Mouse (Mus musculus) neural tube, embryonic 12.5 days (tissue): ENCODE measurements around the gene Gucy1b1. TPM values are rescaled to one million over a fixed set of nuclear protein-coding genes. Genes with fewer than 3 reads are reported as not detected.

ENCODE experiments used
- ATAC-seq: fragments of 200-750 bp; cut with Nextera tagmentation; 2 replicates; pipeline ENCODE4 v1.8.0; 2017; ENCODE audit warnings: low read depth, mild to moderate bottlenecking, moderate TSS enrichment, moderate library complexity; ENCODE audit not compliant: low FRiP score
- H3K27ac ChIP-seq: fragments of 300-500 bp; sonication (generic); 2 replicates; pipeline ENCODE4 v1.5.1; 2016
- H3K27me3 ChIP-seq: fragments of 300-500 bp; sonication (generic); replicated peaks from 2 replicates; pipeline ENCODE4 v1.6.1; 2016; ENCODE audit warnings: mild to moderate bottlenecking
- H3K36me3 ChIP-seq: fragments of 300-500 bp; sonication (generic); 2 replicates; pipeline ENCODE4 v1.6.1; 2016; ENCODE audit warnings: mild to moderate bottlenecking
- H3K4me1 ChIP-seq: fragments of 300-500 bp; sonication (generic); 2 replicates; pipeline ENCODE4 v1.6.1; 2016
- H3K4me2 ChIP-seq: fragments of 300-500 bp; sonication (generic); replicated peaks from 2 replicates; pipeline ENCODE4 v1.6.1; 2016; ENCODE audit warnings: mild to moderate bottlenecking
- H3K4me3 ChIP-seq: fragments of 300-500 bp; sonication (generic); 2 replicates; pipeline ENCODE4 v1.5.1; 2016
- H3K9ac ChIP-seq: fragments of 300-500 bp; sonication (generic); 2 replicates; pipeline ENCODE4 v1.6.1; 2016; ENCODE audit warnings: mild to moderate bottlenecking
- H3K9me3 ChIP-seq: fragments of 300-500 bp; sonication (generic); 2 replicates; pipeline ENCODE4 v1.6.1; 2016; ENCODE audit warnings: mild to moderate bottlenecking
- WGBS: fragments of 180-500 bp; shearing (Covaris S2); methylation state at CpG from one replicate; pipeline ENCODE4 v1.1.7; 2016; 5-methylcytosine and 5-hydroxymethylcytosine counted together
- polyA plus RNA-seq: library from polyadenylated mRNA; unstranded; fragments of >200 nt; fragmentation: Nextera tagmentation; extraction: Ambion mirVana; gene quantifications from 2 replicates; pipeline ENCODE4 v1.2.1, GENCODE M21; 2016

The Gucy1b1 gene
- polyA plus RNA-seq: 10.8 and 12.4 TPM in 2 replicates

DNA sequence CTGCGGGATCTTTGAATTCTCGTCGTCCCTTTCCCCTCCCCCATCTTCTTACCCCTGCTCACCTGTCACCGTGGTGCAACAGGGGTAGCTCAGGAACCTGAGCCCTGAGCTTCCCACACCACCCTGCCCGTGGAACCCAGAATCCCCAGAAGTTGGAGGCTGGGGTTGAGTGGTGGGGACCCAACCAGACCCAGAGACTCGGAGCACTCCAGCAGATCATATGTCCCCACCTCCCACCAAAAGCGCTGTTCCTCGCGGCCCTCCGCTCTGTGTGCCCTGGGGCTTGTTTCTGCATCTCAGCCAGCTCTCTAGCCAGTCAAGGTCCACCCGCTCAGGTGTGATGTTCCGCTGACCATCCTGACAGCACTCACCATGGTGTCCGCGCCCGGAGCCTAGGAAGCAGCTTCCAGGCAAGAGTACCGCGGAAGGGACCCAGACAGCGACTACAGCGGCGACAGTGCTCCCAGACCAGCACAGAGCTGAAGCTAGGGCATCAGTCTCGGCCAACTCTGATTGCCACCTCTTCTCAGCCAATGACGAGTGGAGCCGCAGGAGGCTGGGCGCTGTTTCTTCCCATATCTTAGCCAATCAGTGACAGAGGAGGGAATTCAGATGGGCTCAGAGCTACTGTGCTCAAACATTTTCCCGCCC, at the start of gene Gucy1b1:
TSS of gene Gucy1b1 (minus strand) at position 489 of the 651 bp plus-strand sequence.
- peak within 1 kb of the TSS; percentile 95 for H3K4me2 ChIP-seq
- ATAC-seq: peak; percentile 99
- H3K27ac ChIP-seq: no peak within 1 kb of the TSS

DNA sequence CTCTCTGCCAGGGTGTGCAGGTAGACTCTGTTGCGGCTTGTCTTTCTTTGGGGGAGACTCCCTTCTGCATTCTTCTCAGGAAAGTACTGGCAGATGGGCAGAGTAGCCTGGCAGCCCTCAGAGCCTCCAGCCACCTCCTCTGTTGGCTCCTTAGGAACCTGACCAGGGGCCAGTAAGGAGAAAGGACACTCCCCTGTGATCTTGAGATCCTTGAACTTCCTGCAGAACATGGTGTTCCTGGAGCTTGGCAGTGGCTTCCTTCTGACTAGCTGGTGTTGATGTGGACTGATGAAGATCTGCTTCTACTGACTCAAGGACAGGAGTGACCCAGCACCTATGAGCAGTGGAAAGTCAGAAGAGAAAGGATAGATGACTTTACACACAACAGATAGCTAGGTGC, 44.4 kb upstream of the Gucy1b1 start:
- Histone ChIP-seq H3K4me3 (no peak overlapping the region), H3K9me3 (no peaks in the 10 kb centered on the region), H3K27me3 (no peaks in the 10 kb centered on the region), H3K4me2 (no peak overlapping the region), H3K9ac (no peak overlapping the region), H3K4me1 (no peaks in the 10 kb centered on the region), H3K27ac (no peak overlapping the region), H3K36me3 (no peaks in the 10 kb centered on the region)
- ATAC-seq: no peak
- 76% methylated on average over 1 of the region's 1 CpGs for WGBS

More for the DNA sequence above, at the start of gene Gucy1b1:
- no peaks in the 10 kb centered on the region; the same call in 1 of the 2 replicates for H3K27me3 ChIP-seq
- peak within 1 kb of the TSS; percentile 58 for H3K9ac ChIP-seq
- peaks cover 7% of the 10 kb centered on the region for H3K4me1 ChIP-seq
- no peaks in the 10 kb centered on the region for H3K36me3 ChIP-seq
- WGBS: under 1% methylated on average over 25 of the region's 25 CpGs
- peak within 1 kb of the TSS; percentile 50 for H3K4me3 ChIP-seq
- no peaks in the 10 kb centered on the region for H3K9me3 ChIP-seq

DNA sequence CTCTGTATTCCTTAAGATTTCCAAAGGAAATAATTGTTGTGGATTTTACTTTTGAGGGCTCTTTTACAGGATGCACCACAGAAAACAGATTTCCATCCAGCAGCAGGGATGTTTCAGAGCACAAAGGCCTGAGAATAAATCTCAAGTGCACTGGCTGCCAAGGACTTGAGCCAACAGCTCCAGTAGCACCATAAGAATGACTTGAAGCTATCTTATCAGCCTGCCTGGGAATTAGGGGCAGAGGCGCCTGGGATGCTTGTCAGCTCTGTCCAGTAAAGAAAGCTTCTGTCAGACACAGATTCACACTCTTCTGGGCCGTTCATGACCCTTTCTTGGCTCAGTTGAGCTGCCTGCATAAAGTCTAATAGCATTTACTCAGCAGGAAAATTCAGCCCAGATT, 38.0 kb upstream of the Gucy1b1 start:
- Histone ChIP-seq H3K9me3 (no peaks in the 10 kb centered on the region), H3K4me3 (no peak overlapping the region), H3K9ac (no peak overlapping the region), H3K36me3 (no peaks in the 10 kb centered on the region), H3K4me2 (no peak overlapping the region), H3K27me3 (no peaks in the 10 kb centered on the region), H3K27ac (no peak overlapping the region), H3K4me1 (no peaks in the 10 kb centered on the region)
- 82% methylated on average over 2 of the region's 2 CpGs for WGBS
- ATAC-seq: no peak

DNA sequence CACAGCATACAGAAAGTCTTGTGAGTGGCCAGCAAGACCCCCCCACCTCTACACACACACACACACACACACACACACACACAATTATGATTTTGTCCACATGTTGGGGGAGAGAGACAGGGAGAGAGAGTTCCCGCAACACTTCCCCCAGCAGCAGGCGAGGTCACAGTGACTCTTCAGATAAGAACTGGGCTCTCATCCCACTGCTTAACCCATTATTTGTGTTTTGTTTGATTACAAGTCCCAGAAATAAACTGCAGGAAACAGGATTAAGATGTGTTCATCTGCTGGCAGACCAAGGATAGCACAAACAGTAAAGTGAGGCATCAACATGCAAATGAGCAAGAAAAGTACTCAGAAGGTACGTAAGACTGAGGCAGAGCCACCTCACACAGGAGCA, 37.5 kb upstream of the Gucy1b1 start:
- Histone ChIP-seq H3K4me3 (no peak overlapping the region), H3K27me3 (no peaks in the 10 kb centered on the region), H3K9me3 (no peaks in the 10 kb centered on the region), H3K4me1 (no peaks in the 10 kb centered on the region), H3K9ac (no peak overlapping the region), H3K27ac (no peak overlapping the region), H3K4me2 (no peak overlapping the region), H3K36me3 (no peaks in the 10 kb centered on the region)
- 80% methylated on average over 3 of the region's 3 CpGs for WGBS
- no peak for ATAC-seq

DNA sequence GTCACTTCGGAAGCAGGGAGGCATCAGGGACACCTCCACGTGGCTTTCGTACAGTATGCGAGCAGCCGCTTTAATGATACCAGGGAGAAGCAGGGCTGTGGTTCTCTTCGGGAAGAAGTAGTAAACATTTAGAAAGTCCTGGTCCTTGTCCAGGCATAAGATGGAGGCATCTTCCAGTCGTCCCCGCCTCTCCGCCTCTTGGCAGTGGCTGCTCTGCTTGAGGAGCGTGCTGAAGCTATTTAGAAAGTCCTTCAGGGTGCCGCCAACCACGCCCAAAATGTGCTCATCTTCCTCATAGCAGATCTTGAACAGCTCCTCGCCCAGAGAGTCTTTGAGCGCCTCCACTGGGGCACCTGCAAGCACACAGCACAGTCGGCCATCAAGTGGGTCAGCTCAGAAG, 34.5 kb upstream of the Gucy1b1 start:
- 92% methylated on average over 15 of the region's 15 CpGs for WGBS
- Histone ChIP-seq H3K4me3 (no peak overlapping the region), H3K4me1 (no peaks in the 10 kb centered on the region), H3K27ac (no peak overlapping the region), H3K9me3 (no peaks in the 10 kb centered on the region), H3K9ac (no peak overlapping the region), H3K27me3 (no peaks in the 10 kb centered on the region), H3K36me3 (no peaks in the 10 kb centered on the region), H3K4me2 (no peak overlapping the region)
- ATAC-seq: no peak

DNA sequence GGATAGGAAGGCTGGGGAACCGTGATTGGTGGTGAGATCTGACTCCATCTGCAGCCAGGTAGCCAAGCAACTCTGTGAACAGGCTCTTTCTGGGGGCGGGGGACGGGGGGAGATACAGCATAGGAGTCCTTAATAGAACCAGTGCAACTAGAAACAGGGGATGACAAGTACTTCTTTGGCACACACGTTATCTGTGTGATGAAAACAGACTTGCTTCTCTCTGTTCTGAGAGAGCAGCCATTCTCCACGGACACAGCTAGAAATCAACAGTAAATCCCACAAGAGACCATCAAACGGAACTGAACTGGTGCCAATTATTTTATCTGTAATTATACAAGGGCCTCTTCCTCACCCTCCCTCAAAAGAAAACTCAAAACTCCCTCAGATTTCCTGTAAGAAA, 29.7 kb upstream of the Gucy1b1 start:
- Histone ChIP-seq H3K36me3 (no peaks in the 10 kb centered on the region), H3K4me2 (no peak overlapping the region)

DNA sequence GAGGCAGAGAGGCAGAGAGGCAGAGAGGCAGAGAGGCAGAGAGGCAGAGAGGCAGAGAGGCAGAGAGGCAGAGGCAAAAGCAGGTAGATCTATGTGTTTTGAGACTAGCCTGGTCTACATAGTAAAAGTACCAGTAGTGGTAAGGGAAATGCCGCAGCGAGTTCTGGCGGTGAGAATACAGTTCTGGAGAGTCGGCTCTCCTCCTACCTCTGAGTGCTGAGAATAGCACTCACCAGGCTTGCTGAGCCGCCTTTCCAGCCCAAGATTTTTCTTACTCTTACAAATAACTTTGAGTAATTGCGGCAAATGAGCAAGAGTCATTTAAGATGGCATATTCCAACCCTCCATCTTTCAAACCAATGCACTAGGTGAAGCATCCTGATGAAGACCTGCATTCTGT, 24.6 kb upstream of the Gucy1b1 start:
- no peaks in the 10 kb centered on the region for H3K4me1 ChIP-seq
- WGBS: 83% methylated on average over 6 of the region's 6 CpGs
- H3K4me2 ChIP-seq: no peak overlapping the region
- ATAC-seq: no peak
- no peak overlapping the region for H3K4me3 ChIP-seq
- no peaks in the 10 kb centered on the region for H3K36me3 ChIP-seq
- H3K27ac ChIP-seq: no peak overlapping the region
- H3K9me3 ChIP-seq: no peaks in the 10 kb centered on the region
- H3K27me3 ChIP-seq: no peaks in the 10 kb centered on the region
- no peak overlapping the region for H3K9ac ChIP-seq

More for the DNA sequence above, 29.7 kb upstream of the Gucy1b1 start:
- ATAC-seq: no peak
- H3K9me3 ChIP-seq: no peaks in the 10 kb centered on the region
- H3K4me1 ChIP-seq: no peaks in the 10 kb centered on the region
- no peaks in the 10 kb centered on the region for H3K27me3 ChIP-seq
- no peak overlapping the region for H3K9ac ChIP-seq
- no peak overlapping the region for H3K27ac ChIP-seq
- 83% methylated on average over 6 of the region's 6 CpGs for WGBS
- H3K4me3 ChIP-seq: no peak overlapping the region

DNA sequence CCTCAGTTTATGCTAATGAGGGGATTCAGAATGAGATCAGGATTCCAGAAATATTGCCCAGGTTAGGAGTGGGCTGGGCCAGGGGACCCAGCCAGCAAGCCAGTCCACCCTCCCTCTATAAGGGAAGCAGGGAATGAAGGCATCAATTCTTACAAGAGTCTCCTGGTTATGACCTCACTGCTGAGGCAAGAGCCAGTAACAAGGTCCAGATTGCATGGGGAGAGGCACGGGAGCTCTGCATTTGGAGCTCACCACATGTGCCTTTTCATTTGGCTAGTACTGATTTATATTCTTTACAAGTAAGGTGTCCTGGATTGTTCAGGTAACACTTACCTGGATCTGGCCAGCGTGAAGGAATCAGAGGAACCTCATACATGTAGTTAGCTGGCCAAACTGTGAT, 22.3 kb upstream of the Gucy1b1 start:
- no peaks in the 10 kb centered on the region for H3K27me3 ChIP-seq
- H3K4me2 ChIP-seq: no peak overlapping the region
- H3K4me3 ChIP-seq: no peak overlapping the region
- no peak for ATAC-seq
- 75% methylated on average over 2 of the region's 2 CpGs for WGBS
- no peaks in the 10 kb centered on the region for H3K9me3 ChIP-seq
- no peak overlapping the region for H3K27ac ChIP-seq
- H3K4me1 ChIP-seq: no peaks in the 10 kb centered on the region
- no peak overlapping the region for H3K9ac ChIP-seq
- H3K36me3 ChIP-seq: no peaks in the 10 kb centered on the region

DNA sequence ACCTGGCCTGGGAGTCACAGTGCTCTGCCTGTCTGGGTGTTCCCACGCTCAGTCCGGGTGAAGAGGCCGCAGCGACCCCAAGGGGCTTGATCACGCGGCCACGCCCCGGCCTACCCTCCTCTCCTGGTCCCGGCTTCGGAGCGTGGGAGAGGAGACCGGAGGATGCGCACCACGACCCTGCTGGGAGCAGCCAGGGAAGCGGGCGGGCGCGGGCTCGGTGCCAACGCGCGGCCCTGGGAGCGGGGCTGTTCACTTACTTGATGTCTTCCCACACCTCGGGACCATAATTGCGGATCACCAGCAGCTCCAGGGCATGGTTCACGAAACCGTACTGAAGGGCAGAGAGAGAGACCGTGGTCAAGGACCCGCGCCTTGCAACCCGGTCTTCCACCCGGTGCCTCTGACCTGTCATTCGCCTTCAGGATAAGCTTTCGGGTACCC, 728 bp downstream of the Gucy1b1 start:
- Histone ChIP-seq H3K9me3 (no peaks in the 10 kb centered on the region), H3K27ac (no peak overlapping the region), H3K4me2 (peak overlapping the region; percentile 95), H3K27me3 (no peaks in the 10 kb centered on the region; the same call in 1 of the 2 replicates), H3K36me3 (no peaks in the 10 kb centered on the region), H3K4me3 (peak overlapping the region; percentile 50), H3K4me1 (peaks cover 7% of the 10 kb centered on the region), H3K9ac (peak overlapping the region; percentile 58)
- ATAC-seq: peak; percentile 81
- under 1% methylated on average over 34 of the region's 34 CpGs for WGBS

DNA sequence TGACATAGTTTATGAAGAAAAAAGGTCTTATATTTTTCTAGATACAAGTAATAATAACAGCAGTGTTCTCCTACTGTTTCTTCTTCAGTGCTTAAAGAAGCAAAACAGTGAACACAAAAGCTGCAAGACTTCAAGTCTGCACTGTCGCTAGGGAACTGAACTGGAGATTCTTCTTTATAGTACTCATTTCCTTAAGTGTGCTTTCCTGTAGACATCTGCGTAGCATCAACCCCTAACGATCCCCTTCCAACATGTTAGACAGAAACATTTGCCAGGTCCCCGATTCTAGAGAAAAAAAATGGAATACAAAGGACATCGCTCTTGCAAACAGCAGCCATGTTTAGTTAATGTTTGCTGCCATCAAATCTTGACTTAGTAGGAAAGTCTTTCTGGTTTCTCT, 6.7 kb downstream of the Gucy1b1 start:
- Histone ChIP-seq H3K36me3 (no peaks in the 10 kb centered on the region), H3K4me2 (no peak overlapping the region), H3K4me1 (no peaks in the 10 kb centered on the region), H3K9me3 (no peaks in the 10 kb centered on the region), H3K9ac (no peak overlapping the region), H3K4me3 (no peak overlapping the region), H3K27me3 (no peaks in the 10 kb centered on the region; the same call in 1 of the 2 replicates), H3K27ac (no peak overlapping the region)
- WGBS: 86% methylated on average over 5 of the region's 5 CpGs
- ATAC-seq: no peak

DNA sequence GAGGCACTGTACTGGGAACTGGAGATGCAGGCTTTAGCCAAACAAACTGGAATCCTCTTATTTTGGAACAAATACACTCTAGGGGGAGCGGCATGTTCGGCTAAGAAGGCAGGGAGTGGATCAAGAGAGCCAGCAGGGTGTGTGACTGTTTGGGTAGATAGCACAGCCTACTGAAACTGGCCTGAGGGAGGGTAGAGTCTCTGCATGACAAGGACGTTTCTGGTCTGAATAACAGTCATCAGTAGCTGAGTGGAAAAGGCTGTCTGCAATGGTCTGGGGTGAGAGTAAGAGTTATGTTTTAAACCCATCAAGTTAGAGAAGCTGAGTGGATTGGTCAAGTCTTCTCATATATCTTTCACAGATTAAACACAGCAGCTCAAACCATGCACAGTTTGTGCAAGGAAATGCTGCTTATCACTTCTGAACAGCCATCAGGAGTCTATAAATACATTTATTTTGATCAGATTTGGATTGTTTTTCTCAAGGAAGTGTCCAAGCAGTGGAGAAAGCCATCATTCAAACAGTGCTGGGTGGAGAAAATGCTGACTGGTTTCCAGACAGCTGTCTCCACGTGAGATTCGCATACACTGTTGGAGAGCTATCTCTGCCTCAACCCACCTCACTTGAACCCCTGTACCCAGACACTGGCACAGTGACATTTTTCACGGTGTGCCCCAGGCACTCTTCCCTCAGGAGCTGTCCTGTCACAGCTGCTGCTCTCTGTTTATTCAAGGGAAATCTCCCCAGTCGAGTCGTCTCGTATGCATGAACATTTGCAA, 12.9 kb downstream of the Gucy1b1 start:
- Histone ChIP-seq H3K9me3 (no peaks in the 10 kb centered on the region), H3K27me3 (no peaks in the 10 kb centered on the region), H3K36me3 (no peaks in the 10 kb centered on the region), H3K4me1 (no peaks in the 10 kb centered on the region), H3K9ac (no peak overlapping the region), H3K4me2 (no peak overlapping the region), H3K27ac (no peak overlapping the region), H3K4me3 (no peak overlapping the region)
- ATAC-seq: peak; percentile 56; the same call in 1 of the 2 replicates
- 48% methylated on average over 9 of the region's 9 CpGs for WGBS

DNA sequence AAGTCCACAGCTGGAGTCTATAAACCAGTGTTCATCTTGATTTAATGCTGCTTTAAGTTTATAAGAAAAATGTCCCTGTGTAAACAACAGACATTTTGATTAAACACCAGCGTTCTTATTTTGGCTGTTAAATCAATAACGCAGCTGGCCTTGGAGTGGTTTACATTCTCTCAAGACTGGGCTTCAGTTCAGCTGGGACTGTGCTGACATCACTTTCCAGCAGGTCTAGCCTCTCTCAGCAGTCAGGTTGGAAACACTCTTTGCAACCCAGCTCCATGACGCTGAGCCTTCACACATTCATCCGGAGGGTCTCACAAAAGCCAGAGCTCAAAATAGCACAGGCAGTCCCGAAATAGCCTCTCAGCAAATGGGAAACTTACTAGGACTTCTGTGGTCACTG, 17.3 kb downstream of the Gucy1b1 start:
- Histone ChIP-seq H3K27ac (no peak overlapping the region), H3K9ac (no peak overlapping the region), H3K9me3 (no peaks in the 10 kb centered on the region), H3K27me3 (no peaks in the 10 kb centered on the region), H3K36me3 (no peaks in the 10 kb centered on the region), H3K4me2 (no peak overlapping the region), H3K4me1 (no peaks in the 10 kb centered on the region), H3K4me3 (no peak overlapping the region)
- ATAC-seq: no peak
- 64% methylated on average over 5 of the region's 5 CpGs for WGBS
